Mouse (Mus musculus) hindbrain, embryonic 14.5 days (tissue): ENCODE data around the gene Tmem140. TPM values are rescaled to one million over a fixed set of nuclear protein-coding genes. Genes with fewer than 3 reads are reported as not detected.

Experiments
- ATAC-seq: fragments of 200-750 bp; cut with Nextera tagmentation; 2 replicates; pipeline ENCODE4 v1.8.0; 2017; ENCODE audit warnings: moderate number of reproducible peaks, mild to moderate bottlenecking, moderate TSS enrichment, moderate library complexity; ENCODE audit not compliant: low FRiP score
- DNase-seq: peaks from one replicate; pipeline ENCODE4 v3.0.0-alpha.2; 2015; ENCODE audit warnings: low spot score
- H3K27ac ChIP-seq: fragments of 300-500 bp; sonication (generic); 2 replicates; pipeline ENCODE4 v1.5.1; 2014; ENCODE audit warnings: mild to moderate bottlenecking, moderate library complexity
- H3K27me3 ChIP-seq: fragments of 300-500 bp; sonication (generic); 2 replicates; pipeline ENCODE4 v1.6.1; 2014; ENCODE audit warnings: mild to moderate bottlenecking, low read length, mixed read lengths; ENCODE audit not compliant: control insufficient read depth, insufficient read depth
- H3K36me3 ChIP-seq: fragments of 300-500 bp; sonication (generic); replicated peaks from 2 replicates; pipeline ENCODE4 v1.6.1; 2014; ENCODE audit not compliant: control insufficient read depth, insufficient read depth
- H3K4me1 ChIP-seq: fragments of 300-500 bp; sonication (generic); replicated peaks from 2 replicates; pipeline ENCODE4 v1.6.1; 2014; ENCODE audit warnings: antibody characterized with exemption, low read length, mixed read lengths; ENCODE audit not compliant: control insufficient read depth, insufficient read depth
- H3K4me2 ChIP-seq: fragments of 300-500 bp; sonication (generic); replicated peaks from 2 replicates; pipeline ENCODE4 v1.6.1; 2014; ENCODE audit warnings: mild to moderate bottlenecking, moderate library complexity
- H3K4me3 ChIP-seq: fragments of 300-500 bp; sonication (generic); replicated peaks from 2 replicates; pipeline ENCODE4 v1.5.1; 2014; ENCODE audit warnings: mild to moderate bottlenecking, low read length
- H3K9ac ChIP-seq: fragments of 300-500 bp; sonication (generic); 2 replicates; pipeline ENCODE4 v1.6.1; 2014
- H3K9me3 ChIP-seq: fragments of 300-500 bp; sonication (generic); 2 replicates; pipeline ENCODE4 v1.6.1; 2016; ENCODE audit warnings: low read length; ENCODE audit not compliant: control insufficient read depth
- WGBS: fragments of 180-500 bp; shearing (Covaris S2); extraction: QIAGEN DNeasy Blood & Tissue Kit; methylation state at CpG from one replicate; pipeline ENCODE4 v1.1.7; 2014; 5-methylcytosine and 5-hydroxymethylcytosine counted together
- polyA plus RNA-seq: library from polyadenylated mRNA; unstranded; fragments of >200 nt; fragmentation: Nextera tagmentation; extraction: Ambion mirVana; gene quantifications from 2 replicates; pipeline ENCODE4 v1.2.1, GENCODE M21; 2014

Tmem140 gene
- polyA plus RNA-seq, 1 experiment from 2014 or later: 0.78 TPM

- 67% methylated on average over 16 of the region's 16 CpGs for WGBS
- no peaks in the 10 kb centered on the region for H3K36me3 ChIP-seq
- H3K4me1 ChIP-seq: no peaks in the 10 kb centered on the region
- DNase-seq: no peak
- no peak overlapping the region for H3K4me2 ChIP-seq
- no peak overlapping the region for H3K27ac ChIP-seq
- no peaks in the 10 kb centered on the region for H3K27me3 ChIP-seq
- no peak overlapping the region for H3K9ac ChIP-seq
- H3K4me3 ChIP-seq: no peak overlapping the region
- ATAC-seq: no peak
- no peaks in the 10 kb centered on the region for H3K9me3 ChIP-seq
Measured at GRCm38 (mm10) chr6:34867301-34867994, 4.5 kb downstream of the Tmem140 start.

- H3K27ac ChIP-seq: no peak overlapping the region
- 70% methylated on average over 10 of the region's 10 CpGs for WGBS
- H3K9ac ChIP-seq: no peak overlapping the region
- no peaks in the 10 kb centered on the region for H3K9me3 ChIP-seq
- no peaks in the 10 kb centered on the region for H3K27me3 ChIP-seq
- H3K4me3 ChIP-seq: no peak overlapping the region
- H3K4me1 ChIP-seq: no peaks in the 10 kb centered on the region
- H3K4me2 ChIP-seq: no peak overlapping the region
- DNase-seq (no peak), ATAC-seq (no peak)
- no peaks in the 10 kb centered on the region for H3K36me3 ChIP-seq
Measured at GRCm38 (mm10) chr6:34867995-34868350, 5.0 kb downstream of the Tmem140 start.

- no peak for DNase-seq
- WGBS: 81% methylated on average over 20 of the region's 20 CpGs
Measured at GRCm38 (mm10) chr6:34868507-34869217, 5.7 kb downstream of the Tmem140 start.

GRCm38 (mm10) chr6:34869225-34869915 lies 6.4 kb downstream of the Tmem140 start:
- no peak for DNase-seq

More at GRCm38 (mm10) chr6:34868507-34869217, 5.7 kb downstream of the Tmem140 start:
- no peak for ATAC-seq
- no peaks in the 10 kb centered on the region for H3K9me3 ChIP-seq
- H3K4me2 ChIP-seq: no peak overlapping the region
- no peak overlapping the region for H3K4me3 ChIP-seq
- H3K9ac ChIP-seq: no peak overlapping the region
- no peaks in the 10 kb centered on the region for H3K36me3 ChIP-seq
- H3K4me1 ChIP-seq: no peaks in the 10 kb centered on the region
- H3K27me3 ChIP-seq: no peaks in the 10 kb centered on the region
- no peak overlapping the region for H3K27ac ChIP-seq

GRCm38 (mm10) chr6:34870136-34870535 lies 7.2 kb downstream of the Tmem140 start:
- DNase-seq (no peak), ATAC-seq (no peak)
- WGBS: 88% methylated on average over 5 of the region's 5 CpGs
- H3K36me3 ChIP-seq: no peaks in the 10 kb centered on the region
- no peaks in the 10 kb centered on the region for H3K4me1 ChIP-seq
- H3K4me3 ChIP-seq: no peak overlapping the region
- no peak overlapping the region for H3K9ac ChIP-seq
- H3K27me3 ChIP-seq: no peaks in the 10 kb centered on the region
- no peaks in the 10 kb centered on the region for H3K9me3 ChIP-seq
- no peak overlapping the region for H3K27ac ChIP-seq
- no peak overlapping the region for H3K4me2 ChIP-seq

More at GRCm38 (mm10) chr6:34869225-34869915, 6.4 kb downstream of the Tmem140 start:
- Histone ChIP-seq H3K4me1 (no peaks in the 10 kb centered on the region), H3K9ac (no peak overlapping the region), H3K9me3 (no peaks in the 10 kb centered on the region), H3K36me3 (no peaks in the 10 kb centered on the region), H3K27me3 (no peaks in the 10 kb centered on the region), H3K4me2 (no peak overlapping the region), H3K4me3 (no peak overlapping the region), H3K27ac (no peak overlapping the region)
- WGBS: 88% methylated on average over 13 of the region's 13 CpGs
- ATAC-seq: no peak

- ATAC-seq: no peak
- WGBS: 83% methylated on average over 5 of the region's 5 CpGs
Measured at GRCm38 (mm10) chr6:34870724-34871123, 7.8 kb downstream of the Tmem140 start.

GRCm38 (mm10) chr6:34871929-34872328 lies 9.0 kb downstream of the Tmem140 start:
- peaks cover 7% of the 10 kb centered on the region for H3K4me1 ChIP-seq
- DNase-seq (no peak), ATAC-seq (no peak)
- H3K4me3 ChIP-seq: no peak overlapping the region
- no peaks in the 10 kb centered on the region for H3K36me3 ChIP-seq
- H3K4me2 ChIP-seq: no peak overlapping the region
- 94% methylated on average over 7 of the region's 7 CpGs for WGBS
- no peaks in the 10 kb centered on the region for H3K9me3 ChIP-seq
- H3K9ac ChIP-seq: no peak overlapping the region
- H3K27ac ChIP-seq: no peak overlapping the region
- H3K27me3 ChIP-seq: no peaks in the 10 kb centered on the region

More at GRCm38 (mm10) chr6:34870724-34871123, 7.8 kb downstream of the Tmem140 start:
- Histone ChIP-seq H3K9me3 (no peaks in the 10 kb centered on the region), H3K4me3 (no peak overlapping the region), H3K4me2 (no peak overlapping the region), H3K9ac (no peak overlapping the region), H3K36me3 (no peaks in the 10 kb centered on the region), H3K4me1 (no peaks in the 10 kb centered on the region), H3K27me3 (no peaks in the 10 kb centered on the region), H3K27ac (no peak overlapping the region)
- no peak for DNase-seq

- Histone ChIP-seq H3K36me3 (no peaks in the 10 kb centered on the region), H3K4me2 (no peak overlapping the region), H3K27ac (no peak overlapping the region), H3K4me3 (no peak overlapping the region), H3K9me3 (no peaks in the 10 kb centered on the region), H3K4me1 (peaks cover 13% of the 10 kb centered on the region), H3K27me3 (no peaks in the 10 kb centered on the region), H3K9ac (no peak overlapping the region)
- DNase-seq: no peak
- ATAC-seq: no peak
- WGBS: 90% methylated on average over 10 of the region's 10 CpGs
Measured at GRCm38 (mm10) chr6:34872871-34873270, 9.9 kb downstream of the Tmem140 start.
